Mouse (Mus musculus) thymus, adult 2 months (tissue): ENCODE results near the gene Ino80d.

Experiments used
- CTCF ChIP-seq: fragments of 200-500 bp; IDR thresholded peaks from 2 replicates; pipeline ENCODE4 v1.5.1; 2012; ENCODE audit warnings: mild to moderate bottlenecking, control low read depth, low read length, moderate library complexity, borderline replicate concordance; ENCODE audit not compliant: control insufficient read depth, poor library complexity, insufficient read depth; ENCODE audit errors: extremely low read depth
- POLR2A ChIP-seq: fragments of 200-500 bp; IDR thresholded peaks from 2 replicates; pipeline ENCODE4 v1.6.1; 2012; ENCODE audit warnings: mild to moderate bottlenecking, low read length, control low read depth, moderate library complexity; ENCODE audit not compliant: control insufficient read depth, poor library complexity, insufficient read depth; ENCODE audit errors: extremely low read depth

- TF ChIP-seq POLR2A (no peak), CTCF (peak; percentile 52; the same call in 1 of the 2 replicates)
These were observed 129.9 kb downstream of the Ino80d start for GRCm38 (mm10) chr1:62984566-62984965.
